Mouse (Mus musculus): ENCODE data around the gene Gas1. TPM values are rescaled to one million over a fixed set of nuclear protein-coding genes. Genes with fewer than 3 reads are reported as not detected.

The Gas1 gene
- 63.7 and 438 TPM in 2 replicates for polyA plus RNA-seq (2012; rRNA removed; ENCODE audit: low replicate concordance)

DNA sequence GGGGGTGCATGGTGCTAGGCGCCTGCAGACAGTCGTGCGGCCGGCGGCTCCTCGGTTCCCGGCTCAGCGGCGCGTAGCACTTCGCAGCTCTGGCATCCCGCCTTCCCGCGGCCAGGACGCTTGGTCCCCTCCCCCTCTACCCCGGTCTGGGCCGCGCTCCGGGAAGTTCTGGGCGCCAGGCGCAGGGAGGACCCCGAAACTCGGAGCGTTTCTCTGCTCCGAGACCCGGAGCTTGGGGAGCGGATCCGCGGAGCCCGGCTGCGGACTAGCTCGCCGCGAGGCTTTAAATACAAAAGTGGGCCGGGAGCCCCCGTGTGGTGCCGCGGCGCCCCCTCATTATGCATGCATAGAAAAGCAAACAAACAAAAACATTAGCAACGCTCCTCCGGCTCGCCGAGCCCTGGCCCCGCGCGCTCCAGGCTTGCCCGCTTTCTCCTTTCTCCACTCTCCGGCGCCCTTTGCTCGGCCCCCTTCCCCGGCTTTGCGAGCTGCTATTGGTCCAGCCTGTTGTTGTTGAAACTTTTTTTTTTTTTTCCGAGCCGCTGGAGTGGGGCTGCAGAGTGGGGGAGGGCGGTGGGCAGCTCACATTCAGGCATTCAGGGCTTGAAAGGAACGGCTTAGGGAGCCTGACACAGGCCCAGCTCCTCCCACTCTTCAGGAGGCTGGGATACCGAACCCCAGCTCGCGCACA is at the start of gene Gas1:
Gene Gas1, minus strand, starts transcription at position 260 of the 691 bp plus-strand sequence.

